Mouse (Mus musculus) forebrain, embryonic 12.5 days (tissue): ENCODE data around the gene Add1. TPM values are rescaled to one million over a fixed set of nuclear protein-coding genes. Genes with fewer than 3 reads are reported as not detected.
A peak's percentile ranks its signal among the peaks of the same experiment; 100 is the strongest.
"Not testable (repeated sequence)": the region's sequence is repeated elsewhere in the genome, so short reads cannot be mapped to it uniquely, and the experiment has no call there.

Experiments used
- ATAC-seq: fragments of 200-750 bp; cut with Nextera tagmentation; 2 replicates; pipeline ENCODE4 v1.8.0; 2017; ENCODE audit warnings: moderate TSS enrichment; ENCODE audit not compliant: low FRiP score
- H3K27ac ChIP-seq: fragments of 300-500 bp; sonication (generic); 2 replicates; pipeline ENCODE4 v1.5.1; 2016; ENCODE audit warnings: mild to moderate bottlenecking
- H3K27me3 ChIP-seq: fragments of 300-500 bp; sonication (generic); 2 replicates; pipeline ENCODE4 v1.6.1; 2016; ENCODE audit warnings: mild to moderate bottlenecking
- H3K36me3 ChIP-seq: fragments of 300-500 bp; sonication (generic); replicated peaks from 2 replicates; pipeline ENCODE4 v1.6.1; 2016; ENCODE audit warnings: mild to moderate bottlenecking
- H3K4me1 ChIP-seq: fragments of 300-500 bp; sonication (generic); 2 replicates; pipeline ENCODE4 v1.6.1; 2016
- H3K4me2 ChIP-seq: fragments of 300-500 bp; sonication (generic); 2 replicates; pipeline ENCODE4 v1.6.1; 2016; ENCODE audit warnings: mild to moderate bottlenecking, moderate library complexity
- H3K4me3 ChIP-seq: fragments of 300-500 bp; sonication (generic); replicated peaks from 2 replicates; pipeline ENCODE4 v1.5.1; 2016; ENCODE audit warnings: mild to moderate bottlenecking
- H3K9ac ChIP-seq: fragments of 300-500 bp; sonication (generic); 2 replicates; pipeline ENCODE4 v1.6.1; 2016; ENCODE audit warnings: mild to moderate bottlenecking
- H3K9me3 ChIP-seq: fragments of 300-500 bp; sonication (generic); 2 replicates; pipeline ENCODE4 v1.6.1; 2016
- WGBS: fragments of 180-500 bp; shearing (Covaris S2); methylation state at CpG from one replicate; pipeline ENCODE4 v1.1.7; 2016; 5-methylcytosine and 5-hydroxymethylcytosine counted together
- polyA plus RNA-seq: library from polyadenylated mRNA; unstranded; fragments of >200 nt; fragmentation: Nextera tagmentation; extraction: Ambion mirVana; gene quantifications from 2 replicates; pipeline ENCODE4 v1.2.1, GENCODE M21; 2016

Gene Add1
- polyA plus RNA-seq, 1 experiment from 2014 or later, result 197 TPM

- peaks cover 29% of the 10 kb centered on the region for H3K4me1 ChIP-seq
These were observed 16.6 kb downstream of the Add1 start for GRCm38 (mm10) chr5:34590059-34590458.

GRCm38 (mm10) chr5:34590702-34591101 lies 17.2 kb downstream of the Add1 start:
- Histone ChIP-seq H3K27me3 (no peaks in the 10 kb centered on the region), H3K4me1 (peaks cover 29% of the 10 kb centered on the region), H3K9me3 (no peaks in the 10 kb centered on the region), H3K27ac (peak overlapping the region; percentile 75; the same call in 1 of the 2 replicates), H3K9ac (no peak overlapping the region), H3K36me3 (peaks cover 3% of the 10 kb centered on the region; the same call in 1 of the 2 replicates), H3K4me2 (0 out of 2 replicates have a peak overlapping the region, but pooled peaks have one; percentile 2), H3K4me3 (no peak overlapping the region)
- WGBS, result 22% methylated on average over 4 of the region's 4 CpGs
- ATAC-seq, result peak; percentile 46; the same call in 1 of the 2 replicates

More at GRCm38 (mm10) chr5:34590059-34590458, 16.6 kb downstream of the Add1 start:
- Histone ChIP-seq H3K27ac (peak overlapping the region; percentile 75), H3K4me3 (no peak overlapping the region), H3K36me3 (peaks cover 3% of the 10 kb centered on the region; the same call in 1 of the 2 replicates), H3K9ac (no peak overlapping the region), H3K27me3 (no peaks in the 10 kb centered on the region), H3K9me3 (no peaks in the 10 kb centered on the region), H3K4me2 (no peak overlapping the region)
- WGBS, result 8% methylated on average over 5 of the region's 5 CpGs
- ATAC-seq, result no peak

GRCm38 (mm10) chr5:34591388-34592004 lies 18.0 kb downstream of the Add1 start:
- no peaks in the 10 kb centered on the region for H3K9me3 ChIP-seq
- H3K4me1 ChIP-seq, result peaks cover 29% of the 10 kb centered on the region
- no peak overlapping the region for H3K4me3 ChIP-seq
- H3K27me3 ChIP-seq, result no peaks in the 10 kb centered on the region
- H3K4me2 ChIP-seq, result no peak overlapping the region
- 7% methylated on average over 5 of the region's 5 CpGs for WGBS
- ATAC-seq, result peak; percentile 77; the same call in 1 of the 2 replicates
- H3K9ac ChIP-seq, result no peak overlapping the region
- H3K36me3 ChIP-seq, result peaks cover 3% of the 10 kb centered on the region; the same call in 1 of the 2 replicates
- peak overlapping the region; percentile 59 for H3K27ac ChIP-seq

- not testable (repeated sequence) for ATAC-seq, H3K27me3 ChIP-seq, H3K36me3 ChIP-seq, H3K4me3 ChIP-seq, H3K9ac ChIP-seq, H3K4me2 ChIP-seq, H3K9me3 ChIP-seq
- H3K4me1 ChIP-seq, result peaks cover 24% of the 10 kb centered on the region
- H3K27ac ChIP-seq, result peak overlapping the region; percentile 59
- WGBS, result 55% methylated on average over 5 of the region's 5 CpGs
These were observed 18.8 kb downstream of the Add1 start for GRCm38 (mm10) chr5:34592224-34592623.

GRCm38 (mm10) chr5:34592666-34593065 lies 19.2 kb downstream of the Add1 start:
- no peak overlapping the region for H3K4me2 ChIP-seq
- H3K27ac ChIP-seq, result peak overlapping the region; percentile 59
- 90% methylated on average over 6 of the region's 6 CpGs for WGBS

GRCm38 (mm10) chr5:34593202-34593727 lies 19.8 kb downstream of the Add1 start:
- 92% methylated on average over 9 of the region's 9 CpGs for WGBS

More at GRCm38 (mm10) chr5:34592666-34593065, 19.2 kb downstream of the Add1 start:
- no peaks in the 10 kb centered on the region for H3K27me3 ChIP-seq
- H3K4me3 ChIP-seq, result no peak overlapping the region
- no peak for ATAC-seq
- H3K4me1 ChIP-seq, result peaks cover 21% of the 10 kb centered on the region
- H3K9ac ChIP-seq, result no peak overlapping the region
- no peaks in the 10 kb centered on the region for H3K9me3 ChIP-seq
- H3K36me3 ChIP-seq, result peaks cover 5% of the 10 kb centered on the region; the same call in 1 of the 2 replicates

GRCm38 (mm10) chr5:34604576-34604975 lies 31.1 kb downstream of the Add1 start:
- Histone ChIP-seq H3K27ac (no peak overlapping the region), H3K9me3 (no peaks in the 10 kb centered on the region), H3K27me3 (no peaks in the 10 kb centered on the region), H3K4me3 (no peak overlapping the region), H3K4me1 (no peaks in the 10 kb centered on the region), H3K4me2 (no peak overlapping the region), H3K9ac (no peak overlapping the region), H3K36me3 (peaks cover 53% of the 10 kb centered on the region)
- 92% methylated on average over 5 of the region's 5 CpGs for WGBS
- no peak for ATAC-seq

More at GRCm38 (mm10) chr5:34593202-34593727, 19.8 kb downstream of the Add1 start:
- H3K9me3 ChIP-seq, result no peaks in the 10 kb centered on the region
- H3K36me3 ChIP-seq, result peaks cover 11% of the 10 kb centered on the region
- ATAC-seq, result no peak
- peaks cover 21% of the 10 kb centered on the region for H3K4me1 ChIP-seq
- H3K27me3 ChIP-seq, result no peaks in the 10 kb centered on the region
- H3K9ac ChIP-seq, result no peak overlapping the region
- H3K27ac ChIP-seq, result no peak overlapping the region
- H3K4me3 ChIP-seq, result no peak overlapping the region
- no peak overlapping the region for H3K4me2 ChIP-seq

DNA sequence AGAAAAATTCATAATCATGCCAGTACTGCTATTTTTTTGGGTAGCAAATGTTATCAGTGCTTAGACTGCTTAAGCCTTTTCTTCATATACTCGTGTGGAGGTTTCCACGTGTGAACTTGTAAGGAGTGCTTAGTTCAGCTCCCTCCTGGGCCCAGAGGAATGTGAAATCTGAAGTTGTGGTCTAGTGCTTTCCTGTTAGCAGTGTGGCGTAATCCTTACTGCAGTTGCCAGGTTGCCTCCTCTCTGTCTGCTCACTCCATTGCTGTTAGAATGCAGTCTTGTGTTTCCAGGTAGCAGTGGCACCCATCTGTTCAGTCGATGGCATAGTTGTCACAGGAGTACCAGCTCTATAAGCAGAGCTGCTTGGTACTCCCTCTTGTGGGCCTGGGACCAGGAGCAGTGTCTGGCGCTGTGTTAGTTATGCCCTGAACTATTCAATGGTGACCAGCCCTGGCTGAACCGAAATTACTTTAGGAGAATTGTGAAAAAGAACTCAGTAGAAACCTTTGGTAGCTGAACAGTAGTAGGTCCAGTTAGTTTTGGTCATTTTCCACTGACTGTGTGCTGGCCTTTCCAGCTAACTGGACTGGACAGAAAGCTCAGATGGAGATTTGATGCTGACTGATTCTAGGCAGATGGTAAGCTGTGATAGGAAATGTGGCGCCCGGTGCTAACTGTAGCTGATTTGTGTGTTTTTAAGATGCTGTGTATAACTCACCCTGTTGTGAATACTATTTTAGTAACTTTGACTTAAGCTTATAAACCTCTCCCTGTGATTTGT lies 33.8 kb downstream of the Add1 start:
- H3K27ac ChIP-seq, result no peak overlapping the region
- no peak overlapping the region for H3K9ac ChIP-seq
- ATAC-seq, result no peak
- H3K36me3 ChIP-seq, result peaks cover 64% of the 10 kb centered on the region
- WGBS, result 85% methylated on average over 8 of the region's 8 CpGs
- H3K9me3 ChIP-seq, result no peaks in the 10 kb centered on the region
- no peak overlapping the region for H3K4me3 ChIP-seq
- H3K4me1 ChIP-seq, result no peaks in the 10 kb centered on the region
- no peak overlapping the region for H3K4me2 ChIP-seq
- no peaks in the 10 kb centered on the region for H3K27me3 ChIP-seq

GRCm38 (mm10) chr5:34608226-34608625 lies 34.8 kb downstream of the Add1 start:
- Histone ChIP-seq H3K4me1 (no peaks in the 10 kb centered on the region), H3K4me2 (no peak overlapping the region), H3K27ac (no peak overlapping the region), H3K9me3 (no peaks in the 10 kb centered on the region), H3K36me3 (peaks cover 61% of the 10 kb centered on the region), H3K4me3 (no peak overlapping the region), H3K9ac (no peak overlapping the region), H3K27me3 (no peaks in the 10 kb centered on the region)
- ATAC-seq, result no peak
- 81% methylated on average over 3 of the region's 3 CpGs for WGBS

GRCm38 (mm10) chr5:34609966-34610365 lies 36.5 kb downstream of the Add1 start:
- Histone ChIP-seq H3K36me3 (peaks cover 73% of the 10 kb centered on the region), H3K4me1 (no peaks in the 10 kb centered on the region), H3K9me3 (no peaks in the 10 kb centered on the region), H3K9ac (no peak overlapping the region), H3K27me3 (no peaks in the 10 kb centered on the region), H3K27ac (no peak overlapping the region), H3K4me2 (no peak overlapping the region), H3K4me3 (no peak overlapping the region)
- 92% methylated on average over 4 of the region's 4 CpGs for WGBS
- no peak for ATAC-seq

GRCm38 (mm10) chr5:34632996-34633395 lies 59.5 kb downstream of the Add1 start:
- no peak overlapping the region for H3K9ac ChIP-seq
- H3K4me2 ChIP-seq, result no peak overlapping the region
- H3K9me3 ChIP-seq, result no peaks in the 10 kb centered on the region
- no peak overlapping the region for H3K4me3 ChIP-seq
- ATAC-seq, result no peak
- H3K4me1 ChIP-seq, result peaks cover 22% of the 10 kb centered on the region
- H3K36me3 ChIP-seq, result peaks cover 81% of the 10 kb centered on the region
- H3K27ac ChIP-seq, result no peak overlapping the region
- H3K27me3 ChIP-seq, result no peaks in the 10 kb centered on the region
- 94% methylated on average over 2 of the region's 2 CpGs for WGBS

- H3K4me1 ChIP-seq, result peaks cover 22% of the 10 kb centered on the region
- no peak overlapping the region for H3K27ac ChIP-seq
- H3K36me3 ChIP-seq, result peaks cover 81% of the 10 kb centered on the region
- ATAC-seq, result no peak
- no peaks in the 10 kb centered on the region for H3K9me3 ChIP-seq
- WGBS, result 84% methylated on average over 4 of the region's 4 CpGs
- no peak overlapping the region for H3K9ac ChIP-seq
- H3K4me2 ChIP-seq, result no peak overlapping the region
- H3K27me3 ChIP-seq, result no peaks in the 10 kb centered on the region
- no peak overlapping the region for H3K4me3 ChIP-seq
These were observed 60.2 kb downstream of the Add1 start for GRCm38 (mm10) chr5:34633641-34634040.
